Mouse (Mus musculus) E14TG2a.4 (cell line): ENCODE measurements around the gene Wwc2.

Experiments
- H3K27me3 ChIP-seq: 2 replicates; pipeline ENCODE4 v1.6.1; 2014; ENCODE audit warnings: low read length, control low read depth; ENCODE audit not compliant: insufficient read depth
- H3K36me3 ChIP-seq: 2 replicates; pipeline ENCODE4 v1.6.1; 2014; ENCODE audit warnings: low read length, control low read depth; ENCODE audit not compliant: insufficient read depth
- H3K4me1 ChIP-seq: replicated peaks from 2 replicates; pipeline ENCODE4 v1.6.1; 2014; ENCODE audit warnings: low read depth, low read length, control low read depth
- H3K4me3 ChIP-seq: replicated peaks from 2 replicates; pipeline ENCODE4 v1.5.1; 2014; ENCODE audit warnings: mild to moderate bottlenecking, low read length
- H3K9me3 ChIP-seq: 2 replicates; pipeline ENCODE4 v1.6.1; 2014; ENCODE audit warnings: low read length, control low read depth
- CTCF ChIP-seq: conservative IDR thresholded peaks from 2 replicates; pipeline ENCODE4 v1.5.1; 2014; ENCODE audit warnings: low read length
- NANOG ChIP-seq: IDR thresholded peaks from 2 replicates; pipeline ENCODE4 v1.6.1; 2014; ENCODE audit warnings: borderline replicate concordance, low read length, mixed read lengths
- POU5F1 ChIP-seq: IDR thresholded peaks from 2 replicates; pipeline ENCODE4 v1.6.1; 2014; ENCODE audit warnings: low read length, borderline replicate concordance

Wwc2 gene

GRCm38 (mm10) chr8:47941028-47941427 is 49.7 kb downstream of the Wwc2 start:
- H3K9me3 ChIP-seq, result no peaks in the 10 kb centered on the region
- H3K4me1 ChIP-seq, result peaks cover 15% of the 10 kb centered on the region
- H3K27me3 ChIP-seq, result no peaks in the 10 kb centered on the region
- no peak overlapping the region for H3K4me3 ChIP-seq
- H3K36me3 ChIP-seq, result no peaks in the 10 kb centered on the region
- no peak for TF ChIP-seq POU5F1
- no peak for TF ChIP-seq NANOG
- no peak for TF ChIP-seq CTCF

- TF ChIP-seq CTCF, result no peak
- no peak for TF ChIP-seq NANOG
- TF ChIP-seq POU5F1, result no peak
- H3K4me3 ChIP-seq, result no peak overlapping the region
- H3K27me3 ChIP-seq, result no peaks in the 10 kb centered on the region
- peaks cover 21% of the 10 kb centered on the region for H3K4me1 ChIP-seq
- no peaks in the 10 kb centered on the region for H3K36me3 ChIP-seq
- H3K9me3 ChIP-seq, result no peaks in the 10 kb centered on the region
Measured at GRCm38 (mm10) chr8:47939933-47940870, 50.5 kb downstream of the Wwc2 start.

- peaks cover 24% of the 10 kb centered on the region for H3K4me1 ChIP-seq
- H3K4me3 ChIP-seq, result no peak overlapping the region
- H3K36me3 ChIP-seq, result no peaks in the 10 kb centered on the region
- TF ChIP-seq POU5F1 (no peak), NANOG (no peak), CTCF (no peak)
- no peaks in the 10 kb centered on the region for H3K9me3 ChIP-seq
- no peaks in the 10 kb centered on the region for H3K27me3 ChIP-seq
Measured at GRCm38 (mm10) chr8:47939217-47939616, 51.5 kb downstream of the Wwc2 start.

GRCm38 (mm10) chr8:47936386-47936785 is 54.3 kb downstream of the Wwc2 start:
- no peaks in the 10 kb centered on the region for H3K27me3 ChIP-seq

GRCm38 (mm10) chr8:47935461-47935860 is 55.3 kb downstream of the Wwc2 start:
- Histone ChIP-seq H3K4me1 (peaks cover 37% of the 10 kb centered on the region), H3K27me3 (no peaks in the 10 kb centered on the region), H3K9me3 (no peaks in the 10 kb centered on the region), H3K4me3 (no peak overlapping the region), H3K36me3 (no peaks in the 10 kb centered on the region)
- TF ChIP-seq POU5F1 (no peak), NANOG (no peak), CTCF (no peak)

More at GRCm38 (mm10) chr8:47936386-47936785, 54.3 kb downstream of the Wwc2 start:
- TF ChIP-seq CTCF (no peak), POU5F1 (no peak), NANOG (no peak)
- H3K36me3 ChIP-seq, result no peaks in the 10 kb centered on the region
- H3K4me3 ChIP-seq, result no peak overlapping the region
- H3K9me3 ChIP-seq, result no peaks in the 10 kb centered on the region
- H3K4me1 ChIP-seq, result peaks cover 39% of the 10 kb centered on the region

- no peaks in the 10 kb centered on the region for H3K9me3 ChIP-seq
- TF ChIP-seq CTCF (no peak), POU5F1 (no peak), NANOG (no peak)
- H3K4me1 ChIP-seq, result peaks cover 37% of the 10 kb centered on the region
- H3K36me3 ChIP-seq, result no peaks in the 10 kb centered on the region
- H3K4me3 ChIP-seq, result no peak overlapping the region
- no peaks in the 10 kb centered on the region for H3K27me3 ChIP-seq
Measured at GRCm38 (mm10) chr8:47933087-47933486, 57.6 kb downstream of the Wwc2 start.

GRCm38 (mm10) chr8:47932028-47932790 is 58.5 kb downstream of the Wwc2 start:
- Histone ChIP-seq H3K9me3 (no peaks in the 10 kb centered on the region), H3K27me3 (no peaks in the 10 kb centered on the region), H3K4me1 (peaks cover 37% of the 10 kb centered on the region), H3K36me3 (no peaks in the 10 kb centered on the region), H3K4me3 (no peak overlapping the region)
- no peak for TF ChIP-seq CTCF
- no peak for TF ChIP-seq POU5F1
- no peak for TF ChIP-seq NANOG

- Histone ChIP-seq H3K36me3 (no peaks in the 10 kb centered on the region), H3K4me3 (no peak overlapping the region), H3K4me1 (peaks cover 37% of the 10 kb centered on the region), H3K27me3 (no peaks in the 10 kb centered on the region), H3K9me3 (no peaks in the 10 kb centered on the region)
- TF ChIP-seq POU5F1 (no peak), NANOG (no peak), CTCF (no peak)
Measured at GRCm38 (mm10) chr8:47931371-47931770, 59.4 kb downstream of the Wwc2 start.
